Mouse (Mus musculus): Measurements from ENCODE around the gene Katnbl1. TPM values are rescaled to one million over a fixed set of nuclear protein-coding genes. Genes with fewer than 3 reads are reported as not detected.
"Not testable (repeated sequence)": the region's sequence is repeated elsewhere in the genome, so short reads cannot be mapped to it uniquely, and the experiment has no call there.

Katnbl1 gene
- polyA plus RNA-seq, 1 experiment from 2014 or later, result 47.7 TPM

GRCm38 (mm10) chr2:112381219-112381618 lies 2.2 kb downstream of the Katnbl1 start:
- no peak overlapping the region for H3K27ac ChIP-seq (ENCODE audit: low read length)
- no peaks in the 10 kb centered on the region for H3K36me3 ChIP-seq (ENCODE audit: control insufficient read depth, insufficient read depth, low read length)
- no peaks in the 10 kb centered on the region for H3K27me3 ChIP-seq (ENCODE audit: control insufficient read depth, insufficient read depth, low read length)
- H3K9ac ChIP-seq (replicated peaks; ENCODE audit: low read depth, low read length), result no peak overlapping the region
- WGBS, result 100% methylated on average over 1 of the region's 1 CpGs
- H3K4me1 ChIP-seq (ENCODE audit: control insufficient read depth, insufficient read depth, low read length), result peaks cover 8% of the 10 kb centered on the region; the same call in 1 of the 2 replicates
- no peak for ATAC-seq (ENCODE audit: insufficient number of reproducible peaks, insufficient read depth, low FRiP score, low read depth)
- H3K4me2 ChIP-seq (replicated peaks; ENCODE audit: low read depth, low read length), result no peak overlapping the region
- no peaks in the 10 kb centered on the region for H3K9me3 ChIP-seq (ENCODE audit: control insufficient read depth, low read depth, low read length)
- H3K4me3 ChIP-seq (ENCODE audit: low read depth, low read length), result no peak overlapping the region

GRCm38 (mm10) chr2:112390843-112391242 lies 11.8 kb downstream of the Katnbl1 start:
- H3K27me3 ChIP-seq (ENCODE audit: control insufficient read depth, insufficient read depth, low read length), result no peaks in the 10 kb centered on the region

GRCm38 (mm10) chr2:112391346-112392000 lies 12.5 kb downstream of the Katnbl1 start:
- H3K9me3 ChIP-seq (ENCODE audit: control insufficient read depth, low read depth, low read length), result no peaks in the 10 kb centered on the region
- no peaks in the 10 kb centered on the region for H3K4me1 ChIP-seq (ENCODE audit: control insufficient read depth, insufficient read depth, low read length)
- no peaks in the 10 kb centered on the region for H3K36me3 ChIP-seq (ENCODE audit: control insufficient read depth, insufficient read depth, low read length)
- WGBS, result 70% methylated on average over 4 of the region's 4 CpGs
- H3K27me3 ChIP-seq (ENCODE audit: control insufficient read depth, insufficient read depth, low read length), result no peaks in the 10 kb centered on the region
- no peak overlapping the region for H3K4me3 ChIP-seq (ENCODE audit: low read depth, low read length)
- H3K4me2 ChIP-seq (replicated peaks; ENCODE audit: low read depth, low read length), result no peak overlapping the region
- H3K9ac ChIP-seq (replicated peaks; ENCODE audit: low read depth, low read length), result no peak overlapping the region
- 0 out of 2 replicates have a peak, but pooled peaks have one; percentile 23 for ATAC-seq (ENCODE audit: insufficient number of reproducible peaks, insufficient read depth, low FRiP score, low read depth)
- H3K27ac ChIP-seq (ENCODE audit: low read length), result no peak overlapping the region

More at GRCm38 (mm10) chr2:112390843-112391242, 11.8 kb downstream of the Katnbl1 start:
- no peak overlapping the region for H3K4me3 ChIP-seq (ENCODE audit: low read depth, low read length)
- no peak overlapping the region for H3K4me2 ChIP-seq (replicated peaks; ENCODE audit: low read depth, low read length)
- no peak for ATAC-seq (ENCODE audit: insufficient number of reproducible peaks, insufficient read depth, low FRiP score, low read depth)
- no peak overlapping the region for H3K9ac ChIP-seq (replicated peaks; ENCODE audit: low read depth, low read length)
- H3K9me3 ChIP-seq (ENCODE audit: control insufficient read depth, low read depth, low read length), result no peaks in the 10 kb centered on the region
- no peak overlapping the region for H3K27ac ChIP-seq (ENCODE audit: low read length)
- 90% methylated on average over 5 of the region's 5 CpGs for WGBS
- no peaks in the 10 kb centered on the region for H3K36me3 ChIP-seq (ENCODE audit: control insufficient read depth, insufficient read depth, low read length)
- no peaks in the 10 kb centered on the region for H3K4me1 ChIP-seq (ENCODE audit: control insufficient read depth, insufficient read depth, low read length)

- 77% methylated on average over 1 of the region's 1 CpGs for WGBS
- Histone ChIP-seq H3K36me3 (ENCODE audit: control insufficient read depth, insufficient read depth, low read length) (no peaks in the 10 kb centered on the region), H3K4me2 (replicated peaks; ENCODE audit: low read depth, low read length) (no peak overlapping the region), H3K9ac (replicated peaks; ENCODE audit: low read depth, low read length) (no peak overlapping the region), H3K9me3 (ENCODE audit: control insufficient read depth, low read depth, low read length) (no peaks in the 10 kb centered on the region), H3K4me1 (ENCODE audit: control insufficient read depth, insufficient read depth, low read length) (no peaks in the 10 kb centered on the region), H3K4me3 (ENCODE audit: low read depth, low read length) (no peak overlapping the region), H3K27ac (ENCODE audit: low read length) (no peak overlapping the region), H3K27me3 (ENCODE audit: control insufficient read depth, insufficient read depth, low read length) (no peaks in the 10 kb centered on the region)
- ATAC-seq (ENCODE audit: insufficient number of reproducible peaks, insufficient read depth, low FRiP score, low read depth), result no peak
Observed at GRCm38 (mm10) chr2:112392689-112393088, 13.7 kb downstream of the Katnbl1 start.

GRCm38 (mm10) chr2:112393958-112394357 lies 14.9 kb downstream of the Katnbl1 start:
- Histone ChIP-seq H3K4me1 (ENCODE audit: control insufficient read depth, insufficient read depth, low read length) (no peaks in the 10 kb centered on the region), H3K27me3 (ENCODE audit: control insufficient read depth, insufficient read depth, low read length) (no peaks in the 10 kb centered on the region), H3K36me3 (ENCODE audit: control insufficient read depth, insufficient read depth, low read length) (no peaks in the 10 kb centered on the region), H3K27ac (ENCODE audit: low read length) (no peak overlapping the region), H3K9me3 (ENCODE audit: control insufficient read depth, low read depth, low read length) (no peaks in the 10 kb centered on the region), H3K9ac (replicated peaks; ENCODE audit: low read depth, low read length) (no peak overlapping the region), H3K4me2 (replicated peaks; ENCODE audit: low read depth, low read length) (no peak overlapping the region), H3K4me3 (ENCODE audit: low read depth, low read length) (no peak overlapping the region)
- no peak for ATAC-seq (ENCODE audit: insufficient number of reproducible peaks, insufficient read depth, low FRiP score, low read depth)

GRCm38 (mm10) chr2:112396649-112397048 lies 17.6 kb downstream of the Katnbl1 start:
- no peak overlapping the region for H3K9ac ChIP-seq (replicated peaks; ENCODE audit: low read depth, low read length)
- H3K36me3 ChIP-seq (ENCODE audit: control insufficient read depth, insufficient read depth, low read length), result no peaks in the 10 kb centered on the region
- no peaks in the 10 kb centered on the region for H3K9me3 ChIP-seq (ENCODE audit: control insufficient read depth, low read depth, low read length)
- no peak overlapping the region for H3K27ac ChIP-seq (ENCODE audit: low read length)
- H3K27me3 ChIP-seq (ENCODE audit: control insufficient read depth, insufficient read depth, low read length), result no peaks in the 10 kb centered on the region
- H3K4me1 ChIP-seq (ENCODE audit: control insufficient read depth, insufficient read depth, low read length), result no peaks in the 10 kb centered on the region
- ATAC-seq (ENCODE audit: insufficient number of reproducible peaks, insufficient read depth, low FRiP score, low read depth), result no peak
- no peak overlapping the region for H3K4me3 ChIP-seq (ENCODE audit: low read depth, low read length)
- no peak overlapping the region for H3K4me2 ChIP-seq (replicated peaks; ENCODE audit: low read depth, low read length)
- 55% methylated on average over 1 of the region's 1 CpGs for WGBS

- Histone ChIP-seq H3K36me3 (ENCODE audit: control insufficient read depth, insufficient read depth, low read length) (peaks cover 25% of the 10 kb centered on the region), H3K4me2 (replicated peaks; ENCODE audit: low read depth, low read length) (no peak overlapping the region), H3K4me3 (ENCODE audit: low read depth, low read length) (no peak overlapping the region), H3K9ac (replicated peaks; ENCODE audit: low read depth, low read length) (no peak overlapping the region), H3K27me3 (ENCODE audit: control insufficient read depth, insufficient read depth, low read length) (no peaks in the 10 kb centered on the region), H3K9me3 (ENCODE audit: control insufficient read depth, low read depth, low read length) (no peaks in the 10 kb centered on the region), H3K4me1 (ENCODE audit: control insufficient read depth, insufficient read depth, low read length) (no peaks in the 10 kb centered on the region), H3K27ac (ENCODE audit: low read length) (no peak overlapping the region)
- WGBS, result 78% methylated on average over 3 of the region's 3 CpGs
- ATAC-seq (ENCODE audit: insufficient number of reproducible peaks, insufficient read depth, low FRiP score, low read depth), result no peak
Observed at GRCm38 (mm10) chr2:112407030-112407429, 28.0 kb downstream of the Katnbl1 start.

GRCm38 (mm10) chr2:112425308-112425707 lies 46.3 kb downstream of the Katnbl1 start:
- Histone ChIP-seq H3K9me3 (ENCODE audit: control insufficient read depth, low read depth, low read length) (no peaks in the 10 kb centered on the region), H3K4me2 (replicated peaks; ENCODE audit: low read depth, low read length) (no peak overlapping the region), H3K9ac (replicated peaks; ENCODE audit: low read depth, low read length) (no peak overlapping the region), H3K4me1 (ENCODE audit: control insufficient read depth, insufficient read depth, low read length) (no peaks in the 10 kb centered on the region), H3K27ac (ENCODE audit: low read length) (no peak overlapping the region), H3K36me3 (ENCODE audit: control insufficient read depth, insufficient read depth, low read length) (no peaks in the 10 kb centered on the region), H3K27me3 (ENCODE audit: control insufficient read depth, insufficient read depth, low read length) (no peaks in the 10 kb centered on the region), H3K4me3 (ENCODE audit: low read depth, low read length) (no peak overlapping the region)
- WGBS, result 67% methylated on average over 3 of the region's 3 CpGs
- no peak for ATAC-seq (ENCODE audit: insufficient number of reproducible peaks, insufficient read depth, low FRiP score, low read depth)

GRCm38 (mm10) chr2:112428534-112428933 lies 49.5 kb downstream of the Katnbl1 start:
- H3K9me3 ChIP-seq (ENCODE audit: control insufficient read depth, low read depth, low read length); H3K4me1 ChIP-seq (ENCODE audit: control insufficient read depth, insufficient read depth, low read length); H3K4me2 ChIP-seq (replicated peaks; ENCODE audit: low read depth, low read length); H3K9ac ChIP-seq (replicated peaks; ENCODE audit: low read depth, low read length); ATAC-seq (ENCODE audit: insufficient number of reproducible peaks, insufficient read depth, low FRiP score, low read depth); H3K36me3 ChIP-seq (ENCODE audit: control insufficient read depth, insufficient read depth, low read length); H3K27me3 ChIP-seq (ENCODE audit: control insufficient read depth, insufficient read depth, low read length); H3K27ac ChIP-seq (ENCODE audit: low read length); H3K4me3 ChIP-seq (ENCODE audit: low read depth, low read length): not testable (repeated sequence)
- 87% methylated on average over 3 of the region's 3 CpGs for WGBS
